Comparison of ENCODE assay signal across 11 mouse cellular contexts in the genomic region with DNA sequence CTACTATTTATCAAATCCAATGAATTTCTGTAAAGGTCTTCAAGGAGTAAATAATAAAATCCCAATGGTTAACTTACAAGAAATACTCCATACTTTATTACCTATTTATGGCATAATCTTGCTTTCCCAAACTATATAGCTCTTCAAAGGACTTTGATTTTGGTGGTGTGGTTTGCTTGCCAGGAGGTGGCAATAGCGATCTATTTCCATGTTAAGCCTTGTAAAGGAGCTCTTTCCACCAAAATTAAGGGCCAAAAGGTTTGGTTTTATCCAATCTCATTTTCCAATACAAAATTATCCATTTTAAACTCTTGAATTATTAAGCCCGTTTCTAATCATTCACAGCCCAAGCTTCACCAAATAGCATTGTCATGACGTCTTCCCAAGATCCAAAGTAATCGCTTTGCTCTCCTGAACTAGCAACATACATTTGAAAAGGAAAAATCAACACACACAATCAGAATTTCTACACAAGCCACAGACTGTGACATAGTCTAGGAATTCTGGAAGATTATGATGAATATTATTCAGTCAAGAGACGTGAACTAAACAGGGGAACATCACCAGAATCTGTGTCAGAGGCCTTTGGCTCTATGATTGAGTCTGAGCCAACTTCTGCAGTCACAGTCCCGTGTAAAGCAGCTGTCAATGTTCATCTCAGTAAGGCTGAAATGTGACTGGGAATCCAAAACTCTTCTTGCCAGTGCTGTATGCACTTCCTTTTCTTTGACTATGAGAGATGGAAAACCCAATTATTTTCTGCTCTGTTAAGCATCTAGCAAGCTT.
DNase-seq lines count a peak whose midpoint lies in the region; ATAC-seq and TF ChIP-seq lines count a peak whose summit lies in the region.
"Had no signal": no experiment of that assay in that cellular context is flagged by ENCODE, and none has a peak within 500 bp of the region (broad histone marks: within the 10 kb centered on the region; RNA-seq: fewer than 3 reads in every experiment).

No protein-coding gene starts in this region.

- WGBS in kidney, adult 2 months = 66% methylated on average over 6 of the region's 6 CpGs
- 63% methylated on average over 6 of the region's 6 CpGs for WGBS in liver, postnatal 0 days (ENCODE audit: insufficient replicate concordance)

- no peaks in the 10 kb centered on the region for H3K9me3 ChIP-seq in CH12.LX (replicated peaks; ENCODE audit: low read length)
- no peaks in the 10 kb centered on the region for H3K9me3 ChIP-seq in liver, postnatal 0 days (ENCODE audit: low read length)

- dilution Hi-C loops in CH12.LX (cut with MboI; ENCODE audit: extremely low pct_ligation_motif_present, extremely low pct_unique_long_range_greater_than_20kb, low sequenced_read_pairs) = no loop called here

- in situ Hi-C loops in CH12.LX (cut with MboI; ENCODE audit: low pct_ligation_motif_present, low pct_unique_long_range_greater_than_20kb, low sequenced_read_pairs) = no loop called here

- H3K9ac ChIP-seq in CH12.LX (ENCODE audit: insufficient read depth, low read depth) = no peak overlapping the region
- no peak overlapping the region for H3K9ac ChIP-seq in liver, postnatal 0 days (replicated peaks)

- no peak for TF ChIP-seq CTCF in kidney, adult 2 months (conservative IDR thresholded peaks at IDR 0.05; ENCODE audit: insufficient read depth, insufficient read length, low read depth, low read length)
- peak in 1 of 2 experiments; percentile 69; a peak in 2 of 4 replicates for TF ChIP-seq CTCF in CH12.LX (conservative IDR thresholded peaks at IDR 0.05 in 1 of 2, IDR thresholded peaks at IDR 0.05 in 1 of 2; ENCODE audit: low read depth in 2 of 2, low read length in 2 of 2)
- TF ChIP-seq CTCF in liver, postnatal 0 days (IDR thresholded peaks at IDR 0.05; ENCODE audit: low read depth) = no peak

- TF ChIP-seq RAD21 in CH12.LX (IDR thresholded peaks at IDR 0.05; ENCODE audit: low read depth, low read length) = peak; percentile 82

- H3K36me3 ChIP-seq in kidney, adult 2 months (ENCODE audit: control insufficient read depth, insufficient read depth, low read length) = no peaks in the 10 kb centered on the region
- H3K36me3 ChIP-seq in CH12.LX (replicated peaks in 1 of 2; ENCODE audit: control insufficient read depth in 1 of 2, insufficient read depth in 1 of 2, low read length in 1 of 2) = peaks cover 0 to 2% of the 10 kb centered on the region in 2 experiments
- H3K36me3 ChIP-seq in liver, postnatal 0 days (replicated peaks; ENCODE audit: insufficient read depth, low read length) = no peaks in the 10 kb centered on the region

- no peak overlapping the region for H3K4me3 ChIP-seq in kidney, adult 2 months (ENCODE audit: insufficient read depth, low read depth, low read length)
- H3K4me3 ChIP-seq in CH12.LX (replicated peaks in 1 of 3; ENCODE audit: low read depth in 2 of 3, low read length in 2 of 3, poor library complexity in 1 of 3) = no peak overlapping the region
- H3K4me3 ChIP-seq in liver, postnatal 0 days (ENCODE audit: low read depth, low read length) = no peak overlapping the region
- H3K4me3 ChIP-seq: erythroblast, embryonic 14.5 days had no signal

- no peaks in the 10 kb centered on the region for H3K4me1 ChIP-seq in kidney, adult 2 months (ENCODE audit: control insufficient read depth, insufficient read depth, low read length)
- peaks cover 0 to 7% of the 10 kb centered on the region in 2 experiments; a peak in 1 of 4 replicates for H3K4me1 ChIP-seq in CH12.LX (ENCODE audit: control insufficient read depth in 1 of 2, insufficient read depth in 2 of 2)
- no peaks in the 10 kb centered on the region for H3K4me1 ChIP-seq in liver, postnatal 0 days (ENCODE audit: insufficient read depth)

- no peaks in the 10 kb centered on the region for H3K27me3 ChIP-seq in kidney, adult 2 months (replicated peaks; ENCODE audit: control insufficient read depth, insufficient read depth, low read length)
- H3K27me3 ChIP-seq in CH12.LX (replicated peaks) = no peaks in the 10 kb centered on the region
- H3K27me3 ChIP-seq in liver, postnatal 0 days (ENCODE audit: insufficient read depth, low read length) = no peaks in the 10 kb centered on the region

- H3K4me2 ChIP-seq in CH12.LX (ENCODE audit: insufficient read depth, low read depth, poor library complexity, severe bottlenecking) = no peak overlapping the region
- H3K4me2 ChIP-seq in liver, postnatal 0 days (ENCODE audit: low read depth, low read length) = no peak overlapping the region

- TF ChIP-seq POLR2A in kidney, adult 2 months (IDR thresholded peaks at IDR 0.05; ENCODE audit: low read depth, low read length) = no peak
- TF ChIP-seq POLR2A in CH12.LX (IDR thresholded peaks at IDR 0.05; ENCODE audit: low read depth, low read length) = no peak

- TF ChIP-seq EP300 in CH12.LX (IDR thresholded peaks at IDR 0.05; ENCODE audit: low read length) = no peak
- TF ChIP-seq EP300 in liver, postnatal 0 days (IDR thresholded peaks at IDR 0.05; ENCODE audit: low read depth) = no peak

- no peak for ATAC-seq in liver, postnatal 0 days
- ATAC-seq: lung, postnatal 0 days had no signal

- peak; percentile 12 for DNase-seq in embryo, embryonic 10 days (ENCODE audit: low spot score)
- DNase-seq in embryo, embryonic 9.5 days (ENCODE audit: extremely low spot score) = no peak
- peak; percentile 15 for DNase-seq in kidney, postnatal 10 days
- DNase-seq in kidney, adult 2 months = no peak
- DNase-seq in CH12.LX (ENCODE audit: extremely low read depth) = peak; percentile 23
- DNase-seq in embryo, embryonic 11.5 days (ENCODE audit: low read depth, low spot score) = peak; percentile 5
- DNase-seq in thymus, postnatal 36 days = no peak
- DNase-seq in liver, postnatal 0 days = no peak
- DNase-seq: thymus, adult 2 months had no signal

- no peak overlapping the region for H3K27ac ChIP-seq in kidney, adult 2 months (ENCODE audit: insufficient read depth, low read depth, low read length)
- H3K27ac ChIP-seq in CH12.LX (ENCODE audit: insufficient read depth, low read depth) = no peak overlapping the region
- H3K27ac ChIP-seq in liver, postnatal 0 days (ENCODE audit: low read depth) = no peak overlapping the region

- no peaks in the 10 kb centered on the region for H3K79me2 ChIP-seq in CH12.LX (replicated peaks; ENCODE audit: control insufficient read depth, extremely low read depth, insufficient read depth, poor library complexity, severe bottlenecking)

TF ChIP-seq in CH12.LX, 34 proteins besides CTCF, POLR2A, EP300 and RAD21:
- TF ChIP-seq CHD1 (IDR thresholded peaks at IDR 0.05; ENCODE audit: low read depth, low read length) = no peak
- peak; percentile 65; the same call in 1 of the 2 replicates for TF ChIP-seq ZC3H11A (IDR thresholded peaks at IDR 0.05; ENCODE audit: low read depth, low read length)
- TF ChIP-seq ELF1 (IDR thresholded peaks at IDR 0.05; ENCODE audit: low read depth, low read length) = no peak
- TF ChIP-seq IRF4 (IDR thresholded peaks at IDR 0.05; ENCODE audit: low read depth, low read length) = 0 out of 2 replicates have a peak, but pooled peaks have one; percentile 10
- peak; percentile 79 for TF ChIP-seq SMC3 (IDR thresholded peaks at IDR 0.05; ENCODE audit: low read depth, low read length)
- no peak for TF ChIP-seq UBTF (IDR thresholded peaks at IDR 0.05; ENCODE audit: low read depth, low read length)

Comparison
In these comparisons a context has a peak if more than half of its experiments do, and no peak if none do; other contexts are left out.
1. DNase-seq: peak in embryo, embryonic 10 days (single experiment), kidney, postnatal 10 days (single experiment), CH12.LX (single experiment) and embryo, embryonic 11.5 days (single experiment); none in embryo, embryonic 9.5 days (single experiment), kidney, adult 2 months (single experiment), thymus, postnatal 36 days (0 of 2) and liver, postnatal 0 days (single experiment).